Mouse (Mus musculus) v-Abl transformed pro-B cells (cell line): ENCODE results near the gene Vav2.

Source experiments
- in situ Hi-C, 2 experiments: fragments of 400-800 bp; cut with MboI; formaldehyde crosslinking; loops; one replicate each; pipeline ENCODE4 v1.15.1; 2025; ENCODE audit not compliant: unreplicated experiment in 2 of 2

Gene Vav2

GRCm38 (mm10) chr2:27232376-27232775 lies 194.5 kb downstream of the Vav2 start:
- in situ Hi-C loops = loop anchor here (5.0 to 10.0 kb wide), 3 partner anchors 100 to 155 kb away; partner anchors contain the start of gene Adamtsl2 (in 2 of the 2)

GRCm38 (mm10) chr2:27229481-27230105 lies 197.2 kb downstream of the Vav2 start:
- in situ Hi-C loops = loop anchor here (5.0 to 10.0 kb wide), 3 partner anchors 97 to 152 kb away; partner anchors contain the start of gene Adamtsl2 (in 2 of the 2)

- in situ Hi-C loops = no loop called here
These were observed 197.9 kb downstream of the Vav2 start for GRCm38 (mm10) chr2:27228809-27229480.

- in situ Hi-C loops = no loop called here
These were observed 200.3 kb downstream of the Vav2 start for GRCm38 (mm10) chr2:27226572-27226971.

GRCm38 (mm10) chr2:27223012-27223421 lies 203.8 kb downstream of the Vav2 start:
- in situ Hi-C loops = no loop called here

- in situ Hi-C loops = no loop called here
These were observed 208.3 kb downstream of the Vav2 start for GRCm38 (mm10) chr2:27218569-27218968.

- in situ Hi-C loops = no loop called here
These were observed 208.7 kb downstream of the Vav2 start for GRCm38 (mm10) chr2:27218121-27218544.

- in situ Hi-C loops = no loop called here
These were observed 211.3 kb downstream of the Vav2 start for GRCm38 (mm10) chr2:27215537-27215936.
